Mouse (Mus musculus) lung, postnatal 25 days (tissue): ENCODE data around the gene Kcne3.

Experiments
- DNase-seq: peaks from one replicate; pipeline ENCODE4 v3.0.0; 2022; ENCODE audit warnings: low spot score

Gene Kcne3

DNA sequence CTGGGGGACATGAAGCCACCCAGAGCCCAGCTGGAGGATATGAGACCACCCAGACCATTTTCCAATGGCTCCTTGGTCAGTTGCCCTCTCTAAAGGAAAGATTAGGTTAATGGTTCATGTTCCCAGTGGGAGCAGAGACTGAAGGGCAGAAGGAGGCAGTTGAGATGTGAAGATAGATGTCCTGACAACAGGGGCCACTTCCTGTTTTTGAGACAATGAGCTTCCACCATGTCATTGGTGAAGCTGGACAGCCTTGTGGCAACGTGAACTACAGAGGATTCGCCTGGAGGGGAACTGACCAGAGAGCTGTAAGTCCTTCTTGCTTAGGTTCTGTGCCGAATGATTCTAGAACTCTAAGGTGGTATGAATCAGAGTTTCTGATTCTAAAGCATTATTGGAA, at the start of gene Kcne3:
TSS of gene Kcne3 (plus strand) at position 234 of the 400 bp plus-strand sequence.
- no peak for DNase-seq

DNA sequence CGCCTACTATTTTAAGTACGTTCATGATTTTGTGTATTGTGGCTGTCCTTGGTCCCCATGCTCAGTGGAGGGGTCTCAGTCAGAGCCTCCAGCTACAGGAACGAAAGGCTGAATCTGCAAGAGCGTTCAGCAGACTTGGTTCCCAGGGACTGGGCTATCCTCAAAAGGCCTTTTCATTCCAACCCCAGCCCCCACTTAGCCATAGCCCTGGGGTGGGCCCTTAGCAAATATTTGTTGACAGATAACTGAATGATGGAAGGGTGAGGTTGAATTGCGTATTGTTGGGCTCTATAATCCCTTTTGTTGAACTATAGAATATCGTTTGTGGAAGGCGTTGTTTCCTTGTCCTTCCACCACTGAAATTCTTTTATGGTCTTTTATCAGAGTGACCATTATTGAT, 49.8 kb upstream of the Kcne3 start:
- no peak for DNase-seq

DNA sequence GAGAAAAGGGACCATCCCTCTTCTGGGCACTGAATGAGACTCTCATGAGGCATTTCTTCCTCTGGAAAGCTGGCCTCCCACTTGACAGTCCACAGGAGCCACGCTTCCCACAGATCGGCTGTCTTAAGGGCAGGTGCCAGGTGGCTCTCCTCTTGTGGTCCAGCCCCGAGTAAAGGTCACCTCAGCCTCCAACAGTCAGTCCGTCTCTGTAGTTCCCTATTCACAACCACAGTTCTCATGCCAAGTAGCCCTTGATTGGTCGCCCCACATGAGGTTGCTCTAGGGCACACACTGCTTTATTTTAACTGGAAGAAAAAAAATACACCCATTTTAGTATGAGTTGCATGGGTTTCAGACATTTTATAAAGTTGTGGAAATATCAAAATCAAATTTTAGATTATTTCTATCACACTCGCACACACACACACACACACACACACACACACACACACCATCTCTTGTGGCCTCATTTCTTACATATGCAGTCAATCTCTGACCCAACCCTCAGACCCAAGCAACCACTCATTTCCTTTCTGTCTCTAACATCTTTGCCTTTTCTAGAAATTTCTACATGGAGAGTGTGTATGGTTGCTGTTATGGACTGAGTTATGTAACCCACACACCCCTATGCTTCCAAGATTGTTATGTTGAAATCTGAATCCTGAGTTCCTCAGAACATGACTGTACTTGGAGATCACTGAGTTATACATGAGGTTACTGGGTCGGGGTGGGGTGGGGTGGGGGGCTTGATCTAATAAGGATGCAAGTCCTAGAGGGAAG, 47.9 kb upstream of the Kcne3 start:
- DNase-seq, result no peak

DNA sequence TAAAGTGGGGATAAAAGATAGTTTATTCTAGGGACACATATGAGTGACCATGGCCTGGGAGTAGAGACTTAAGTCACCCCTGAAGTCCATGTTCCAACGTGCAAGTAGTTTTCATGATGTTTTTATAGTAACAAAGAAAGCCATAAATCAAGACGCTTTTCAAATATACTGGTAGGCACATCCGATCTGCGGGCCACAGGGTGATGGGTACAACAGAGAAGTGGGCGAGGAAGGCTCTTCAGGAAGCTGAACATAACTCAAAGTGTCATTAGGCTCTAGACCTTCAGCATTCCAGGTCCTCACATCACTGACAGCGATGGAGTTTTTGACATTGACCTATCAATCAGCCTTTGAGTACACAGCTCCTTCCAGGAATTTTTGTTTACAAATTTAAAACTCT, 45.7 kb upstream of the Kcne3 start:
- DNase-seq, result no peak

DNA sequence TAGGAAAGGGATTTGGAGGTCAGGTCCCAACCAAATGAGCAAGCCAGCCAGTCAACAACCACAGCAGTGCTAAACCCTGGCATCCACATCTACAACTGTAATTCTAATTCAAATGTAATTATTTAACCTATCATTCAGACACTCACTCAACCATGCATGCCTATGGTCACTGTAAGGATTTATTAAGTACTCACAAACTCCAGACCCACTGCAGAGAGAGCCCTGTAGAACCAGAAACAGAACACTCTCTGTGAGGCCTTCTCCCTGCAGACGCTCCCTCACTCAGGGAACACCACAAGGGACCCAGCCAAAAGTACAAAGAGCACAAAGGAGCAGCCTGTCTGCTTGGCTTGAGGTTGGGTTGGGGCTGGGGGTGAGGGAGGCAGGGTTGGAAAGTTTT, 43.9 kb upstream of the Kcne3 start:
- DNase-seq, result no peak

DNA sequence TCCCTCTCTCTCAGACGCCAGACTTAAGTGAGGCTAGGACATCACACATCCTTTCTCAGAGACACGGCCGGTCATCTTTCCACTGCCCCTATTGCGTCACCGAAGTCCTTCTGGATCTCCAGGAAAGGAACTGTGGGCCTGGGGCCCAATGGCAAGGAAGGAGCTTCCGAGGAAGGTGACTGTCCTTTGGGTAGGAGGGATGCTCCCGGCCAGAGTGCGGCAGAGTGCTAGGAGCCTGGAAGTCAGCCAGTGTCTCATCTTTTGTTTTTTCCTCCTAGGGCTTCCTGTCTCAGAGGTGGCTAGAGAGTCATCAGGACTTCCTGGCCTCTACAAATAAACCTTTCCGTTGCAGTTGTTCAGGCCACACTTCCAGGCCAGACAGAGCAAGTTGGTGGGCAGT, 39.3 kb upstream of the Kcne3 start:
- DNase-seq, result no peak

DNA sequence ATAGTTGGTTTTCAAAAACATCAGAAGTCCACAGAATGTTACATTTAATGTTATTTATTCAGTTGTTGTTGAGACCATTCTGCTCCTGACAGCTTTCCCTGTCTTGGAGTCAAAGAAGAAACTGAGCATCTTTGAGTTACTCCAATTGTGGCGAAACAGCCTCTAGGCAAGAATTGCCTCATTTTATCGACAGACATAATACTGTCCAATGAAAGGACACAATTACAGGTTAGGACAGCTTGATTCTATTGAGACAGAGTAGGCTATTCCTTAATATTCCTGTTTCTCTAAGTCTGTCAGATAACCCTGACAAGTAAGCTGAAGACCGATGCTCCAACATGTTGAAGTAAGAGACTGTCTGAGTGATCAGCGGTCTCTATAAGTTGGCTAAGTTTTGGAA, 38.2 kb upstream of the Kcne3 start:
- no peak for DNase-seq

DNA sequence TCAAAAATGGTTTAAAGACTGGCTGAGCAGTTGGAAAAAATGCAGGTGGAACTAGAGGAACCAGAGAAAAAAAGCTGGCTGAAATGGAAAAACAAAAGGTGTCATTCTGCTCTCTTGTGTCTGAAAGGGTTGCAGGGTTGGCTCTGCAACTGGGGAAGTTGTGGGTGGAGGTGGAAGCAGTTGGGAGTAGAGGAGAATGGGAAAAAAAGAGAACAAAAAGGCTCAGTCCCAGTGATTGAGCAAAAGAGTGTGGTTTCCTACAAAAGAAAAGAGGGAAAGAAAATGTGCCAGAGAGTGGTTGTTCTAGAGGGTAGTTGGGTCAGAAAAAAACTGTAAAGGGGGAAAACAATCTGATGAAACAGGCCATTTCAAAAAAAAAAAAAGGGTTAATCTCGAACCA, 35.7 kb upstream of the Kcne3 start:
- DNase-seq, result no peak

DNA sequence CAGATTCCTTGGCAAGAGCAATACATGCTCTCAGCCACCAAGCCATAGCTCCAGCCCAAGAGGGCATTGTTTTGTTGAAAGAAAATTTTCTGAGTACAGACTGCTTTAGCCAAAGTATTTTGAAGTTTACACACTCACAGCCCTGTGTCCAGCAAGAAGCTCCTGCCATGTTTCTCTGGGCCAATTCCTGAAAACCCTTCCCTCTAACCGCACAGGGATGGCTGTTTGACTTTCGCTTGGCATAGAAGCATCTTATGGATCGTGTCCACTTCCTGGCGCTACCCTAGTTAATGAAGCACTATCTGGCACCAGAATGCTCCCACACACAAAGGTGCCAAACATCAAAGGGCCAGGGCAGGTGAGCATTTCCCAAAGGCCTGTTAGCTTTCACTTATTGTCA, 27.7 kb upstream of the Kcne3 start:
- no peak for DNase-seq

DNA sequence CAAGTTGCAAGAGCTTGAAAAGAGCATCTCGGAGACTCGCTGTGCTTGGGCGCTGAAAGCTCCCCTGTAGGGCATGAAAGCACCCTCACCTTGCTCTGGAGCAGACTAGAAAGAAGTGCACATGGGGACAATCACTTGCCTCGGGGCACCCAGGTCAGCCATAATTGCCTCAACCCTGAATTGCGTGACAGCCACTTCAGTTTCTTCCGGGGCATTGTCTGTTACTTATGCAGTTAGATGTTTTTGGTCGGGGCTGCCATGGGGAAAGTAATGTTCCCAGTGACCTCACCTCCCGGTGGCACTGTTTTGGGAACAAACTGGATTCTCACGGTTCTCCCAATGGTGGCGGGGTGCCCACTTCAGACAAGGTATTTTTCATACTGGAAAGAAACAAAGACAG, 26.2 kb upstream of the Kcne3 start:
- DNase-seq, result no peak

DNA sequence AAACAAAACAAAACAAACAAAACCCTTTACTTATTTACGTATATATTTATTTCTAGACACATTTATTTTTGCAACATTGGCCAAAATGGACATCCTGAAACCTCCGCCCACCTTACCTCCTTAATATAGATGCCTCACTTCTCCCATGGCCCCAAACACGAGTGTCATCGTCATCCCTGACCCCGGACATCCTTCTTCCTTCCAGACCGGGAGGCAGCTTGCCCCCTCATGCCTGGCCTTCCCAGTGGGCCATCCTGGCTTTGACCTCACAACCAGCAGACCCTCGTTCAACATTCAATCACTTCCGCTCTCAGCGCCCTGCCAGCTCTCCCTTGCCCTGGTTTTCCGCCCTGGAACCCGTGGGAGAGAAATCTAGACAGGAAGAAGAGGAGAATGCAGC, 25.7 kb upstream of the Kcne3 start:
- DNase-seq, result no peak

DNA sequence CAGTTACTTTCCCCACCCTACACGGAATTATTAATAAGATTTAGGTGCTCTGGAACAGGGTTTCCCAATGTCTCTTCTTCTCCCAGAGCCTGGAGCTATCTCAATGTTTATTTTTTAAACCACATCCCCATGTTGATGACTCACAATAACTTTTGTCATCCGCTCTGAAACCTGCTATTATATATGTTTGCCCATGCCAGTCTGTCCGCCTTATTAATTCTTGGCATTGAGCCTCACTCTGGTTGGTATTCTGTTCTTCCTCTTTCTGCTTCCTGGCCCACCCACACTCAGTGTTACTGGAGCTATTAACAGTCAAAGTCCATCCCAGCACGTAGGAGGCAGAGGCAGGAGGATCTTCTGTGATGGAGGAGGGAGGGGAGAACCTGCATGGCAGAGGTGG, 18.6 kb upstream of the Kcne3 start:
- no peak for DNase-seq

DNA sequence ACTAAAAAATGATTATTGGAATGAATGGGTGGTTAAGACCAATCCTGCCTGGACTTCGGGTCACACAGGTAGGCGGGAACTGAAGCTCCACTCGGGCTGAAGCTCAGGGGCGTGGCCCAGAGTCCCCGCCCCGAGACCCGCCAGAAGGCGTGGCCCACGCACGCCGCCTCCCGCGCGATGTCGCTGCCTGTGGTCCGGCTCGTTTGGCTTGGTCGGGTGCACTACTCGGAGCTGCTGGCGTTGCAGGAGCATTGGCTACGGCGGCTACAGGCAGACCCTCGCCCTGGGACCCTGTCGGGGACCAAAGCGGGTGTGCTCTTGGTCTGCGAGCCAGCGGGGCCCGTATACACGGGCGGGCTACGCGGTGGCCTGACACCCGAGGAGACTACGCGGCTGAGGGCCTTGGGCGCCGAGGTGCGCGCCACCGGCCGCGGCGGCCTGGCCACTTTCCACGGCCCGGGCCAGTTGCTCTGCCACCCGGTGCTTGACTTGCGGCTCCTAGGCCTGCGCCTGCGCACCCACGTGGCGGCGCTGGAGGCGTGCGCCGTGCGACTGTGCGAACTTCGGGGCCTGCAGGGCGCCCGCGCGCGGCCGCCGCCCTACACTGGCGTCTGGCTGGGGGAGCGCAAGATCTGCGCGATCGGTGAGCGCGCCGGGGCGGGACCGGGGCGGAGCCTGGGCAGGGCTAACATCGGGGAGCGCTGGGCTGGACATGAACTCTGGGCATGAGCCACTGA, 17.0 kb upstream of the Kcne3 start, which contains the start of gene Lipt2:
TSS of gene Lipt2 (plus strand) at position 173 of the 737 bp plus-strand sequence.
- peak; percentile 94 for DNase-seq

DNA sequence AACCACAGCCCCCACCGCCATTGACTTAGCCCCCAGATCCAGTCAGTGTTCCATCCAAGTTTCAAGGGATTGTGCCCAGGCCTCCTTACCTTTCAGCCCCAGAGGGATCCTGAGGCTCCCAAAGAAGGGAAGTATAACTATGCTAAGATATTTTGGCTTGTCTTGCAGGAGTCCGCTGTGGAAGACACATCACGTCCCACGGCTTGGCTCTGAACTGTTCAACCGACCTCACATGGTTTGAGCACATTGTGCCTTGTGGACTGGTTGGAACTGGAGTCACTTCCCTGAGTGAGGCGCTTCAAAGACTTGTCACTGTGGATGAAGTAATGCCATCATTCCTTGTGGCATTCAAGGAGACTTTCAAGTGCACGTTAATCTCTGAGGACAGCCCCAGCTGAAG, 16.3 kb upstream of the Kcne3 start:
- DNase-seq, result no peak

DNA sequence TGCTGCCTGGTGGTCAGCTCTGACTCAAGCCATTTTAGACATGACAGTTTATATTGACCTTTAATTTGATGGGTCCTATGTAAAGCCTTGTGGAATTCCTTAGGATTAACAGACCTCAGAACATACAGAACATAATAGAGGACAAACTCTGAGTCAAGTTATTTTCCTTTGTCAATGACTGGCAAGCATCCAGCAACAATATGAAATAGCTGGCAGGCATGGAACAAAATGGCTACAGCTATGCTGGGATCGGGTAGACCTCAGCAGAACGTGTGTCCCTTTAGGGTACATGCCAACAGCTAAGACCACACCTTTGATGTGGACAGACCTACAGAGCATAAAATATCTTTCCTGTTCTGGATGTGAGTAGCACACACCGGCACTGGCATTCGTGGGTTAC, 12.8 kb upstream of the Kcne3 start:
- no peak for DNase-seq

DNA sequence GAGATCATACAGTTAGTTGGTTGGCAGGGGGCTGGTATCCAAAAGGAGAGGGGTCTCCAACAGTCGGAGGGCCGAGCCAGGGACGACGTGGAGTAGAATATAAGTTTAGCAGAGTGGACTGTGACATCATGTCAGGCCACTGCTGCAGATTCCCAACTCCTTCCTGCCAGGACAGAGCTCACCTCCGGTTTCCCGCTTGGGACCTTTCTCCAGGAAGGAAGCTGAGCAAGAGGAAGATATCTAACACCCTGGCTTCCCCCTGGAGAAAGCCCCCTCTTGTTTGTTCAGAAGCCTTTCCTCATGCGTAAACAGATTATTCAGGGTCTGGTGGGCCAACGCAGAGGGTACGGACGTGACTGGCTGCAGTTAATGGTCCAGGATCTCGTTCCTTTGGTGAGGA, 7.6 kb upstream of the Kcne3 start:
- no peak for DNase-seq

DNA sequence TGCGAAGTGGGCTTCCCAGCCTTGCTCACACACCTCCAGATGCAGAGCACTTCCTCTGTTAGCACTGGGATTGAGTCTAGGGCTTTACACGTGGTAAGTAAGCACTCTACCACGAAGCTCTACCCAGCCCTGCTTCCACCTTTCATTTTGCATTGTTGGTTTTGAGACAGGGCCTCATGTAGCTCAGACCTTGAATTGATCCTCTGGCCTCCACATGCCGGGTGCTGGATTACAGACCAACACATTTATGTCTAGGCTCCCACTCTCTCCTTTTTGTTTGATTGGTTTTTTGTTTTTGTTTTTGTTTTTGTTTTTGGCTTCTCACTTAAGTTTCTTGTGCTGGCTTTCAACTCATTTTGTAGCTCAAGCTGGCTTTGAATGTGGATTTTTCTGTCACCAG, 5.5 kb upstream of the Kcne3 start:
- DNase-seq, result no peak

DNA sequence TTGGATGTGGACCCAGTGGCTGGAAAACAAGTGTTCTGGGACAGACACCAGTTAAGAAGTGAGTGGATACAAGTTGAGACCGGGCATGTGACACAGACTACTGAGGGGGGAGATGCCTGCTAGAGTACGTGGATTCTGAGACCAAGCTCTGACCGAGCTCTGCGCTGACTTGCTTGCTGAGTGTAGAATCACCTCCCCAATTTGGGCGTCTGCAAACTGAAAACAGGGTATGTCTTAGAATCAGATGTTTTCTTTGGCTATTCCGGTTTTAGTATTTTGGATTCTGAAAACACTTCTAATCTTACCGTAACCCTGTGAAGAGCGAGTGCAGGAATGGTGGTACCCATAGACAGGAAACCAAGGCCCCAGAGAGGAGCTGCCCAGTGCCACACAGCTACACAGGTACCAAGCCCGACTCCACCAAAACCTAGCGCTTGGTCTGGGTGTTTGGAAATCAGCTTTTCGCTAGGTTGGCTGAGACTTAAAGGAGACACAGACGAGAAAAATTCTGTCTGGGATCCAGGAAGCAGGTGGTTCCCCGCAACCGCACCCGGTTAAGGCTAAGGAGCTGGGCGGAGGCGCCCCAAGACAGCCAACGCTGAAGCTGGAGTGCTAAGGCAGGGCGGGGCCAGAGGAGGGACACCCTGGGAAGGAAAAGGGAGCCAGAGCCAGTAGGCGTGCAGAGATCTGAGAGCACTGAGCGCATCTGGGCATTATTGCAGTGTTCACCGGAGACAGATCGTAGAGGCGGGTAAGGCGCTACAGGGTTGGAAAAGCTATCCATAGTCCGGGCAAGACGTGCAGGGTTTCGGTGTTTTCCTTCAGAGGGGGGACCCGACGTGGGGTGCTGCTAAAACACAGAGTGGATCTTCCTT, 2.0 kb downstream of the Kcne3 start:
- peak; percentile 65 for DNase-seq

DNA sequence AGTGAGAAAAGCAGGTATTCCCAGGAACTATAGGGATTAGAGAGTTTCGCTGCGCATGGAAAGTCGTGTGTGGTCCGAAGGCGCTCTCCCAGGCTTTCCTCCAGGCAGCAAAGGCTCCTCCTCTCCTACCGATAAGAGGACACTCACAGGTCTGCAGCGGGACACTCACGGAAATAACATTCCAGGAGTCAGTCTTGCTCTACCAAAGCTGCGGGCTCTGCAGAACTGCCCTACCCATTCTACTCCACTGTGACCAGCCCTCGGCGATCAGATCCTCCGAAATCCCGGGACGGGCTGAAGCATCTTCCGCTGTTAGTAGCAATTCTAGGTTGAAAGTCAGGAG, 2.6 kb downstream of the Kcne3 start:
- peak; percentile 23 for DNase-seq

DNA sequence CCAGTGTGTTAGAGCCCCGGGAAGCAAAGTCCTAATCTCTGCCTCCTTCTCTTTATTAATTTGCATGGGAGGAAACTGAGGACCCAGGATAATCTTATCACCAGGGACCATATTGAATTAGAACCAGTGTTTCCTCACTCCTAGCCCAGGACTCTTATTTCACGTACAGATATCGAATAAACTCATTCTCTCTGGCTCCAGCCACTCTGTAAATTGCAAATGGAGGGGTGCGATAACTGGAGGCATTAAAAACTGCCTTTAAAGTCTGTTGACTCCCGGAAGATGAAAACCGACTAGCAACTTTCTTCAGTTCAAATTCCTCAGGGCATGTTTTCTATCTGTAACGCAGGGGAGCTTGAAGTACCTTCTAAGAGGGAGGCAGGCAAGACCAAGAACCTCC, 3.1 kb downstream of the Kcne3 start:
- DNase-seq, result no peak

DNA sequence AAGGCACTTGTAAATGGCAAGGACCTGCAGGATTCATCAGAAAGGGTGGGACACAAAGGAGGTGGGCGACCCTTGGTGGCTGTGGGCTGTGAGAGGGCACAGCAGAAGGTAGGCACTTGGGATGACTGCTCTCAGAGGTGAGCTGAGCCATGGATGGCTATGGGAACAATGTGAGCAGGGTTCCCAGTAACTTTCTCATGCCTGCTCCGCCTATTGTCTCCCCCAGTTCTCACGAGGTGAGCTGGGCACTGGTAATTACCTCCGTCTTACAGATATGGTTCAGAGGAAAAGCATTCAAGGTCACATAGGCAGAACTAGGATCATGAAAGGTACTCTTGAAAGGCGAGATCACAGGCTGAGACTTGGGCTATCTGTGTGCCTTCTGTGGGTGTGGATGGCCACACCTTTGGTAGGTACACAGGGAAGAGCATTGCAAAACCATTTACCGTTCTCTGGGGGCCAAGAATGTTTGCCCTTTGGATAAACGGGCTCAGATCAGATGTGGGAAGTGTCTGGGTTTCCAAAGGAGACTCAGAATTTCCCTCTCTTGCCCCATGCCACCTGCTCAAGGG, 3.6 kb downstream of the Kcne3 start:
- DNase-seq, result no peak

DNA sequence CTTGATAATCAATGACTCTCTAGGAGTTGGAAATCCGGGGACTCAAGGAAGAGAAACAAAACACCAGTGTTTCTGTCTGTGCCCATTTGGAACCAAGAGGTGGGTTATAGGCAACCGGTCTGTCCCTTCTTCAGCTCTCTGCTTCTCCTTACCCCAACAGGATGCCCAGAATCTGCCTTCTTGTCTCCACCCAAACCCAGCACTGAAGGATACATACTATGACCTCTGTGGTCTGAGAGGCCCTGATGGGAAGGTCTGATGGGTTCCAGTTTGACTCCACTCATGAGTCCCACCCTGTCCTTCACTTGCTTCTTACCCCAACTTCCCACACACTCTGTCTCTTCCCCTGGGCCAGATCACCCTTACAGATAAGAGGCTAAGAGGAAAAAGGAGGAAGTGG, 4.9 kb downstream of the Kcne3 start:
- no peak for DNase-seq

DNA sequence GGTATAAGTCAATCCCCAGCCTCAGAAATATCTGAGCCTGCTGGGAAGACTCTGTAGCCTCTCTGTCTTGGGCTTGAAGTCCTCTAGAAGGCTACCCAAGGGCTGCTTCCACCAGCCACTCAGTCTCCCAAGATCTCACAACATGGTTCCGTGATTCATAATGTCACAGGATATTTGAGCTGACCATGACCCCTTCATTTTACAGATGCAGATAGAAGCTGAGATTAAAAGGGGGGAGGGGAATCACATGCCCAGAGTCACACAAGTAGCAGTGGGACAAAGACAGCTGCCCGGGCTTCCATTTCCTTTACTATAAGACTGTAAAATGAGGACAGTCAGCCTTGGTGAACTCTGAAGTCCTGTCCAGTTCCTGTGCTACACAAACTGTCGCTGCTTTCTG, 5.3 kb downstream of the Kcne3 start:
- DNase-seq, result no peak
